Mouse (Mus musculus): Measurements from ENCODE around the gene Ankle1.

GRCm38 (mm10) chr8:71451337-71451736, 45.5 kb downstream of the Ankle1 start:
- TF ChIP-seq POLR2AphosphoS2 (IDR thresholded peaks at IDR 0.05; ENCODE audit: low read length) (no peak), GABPA (IDR thresholded peaks at IDR 0.05; ENCODE audit: low read depth, low read length) (no peak), TCF12 (IDR thresholded peaks at IDR 0.05; ENCODE audit: low read depth, low read length) (no peak), EP300 (IDR thresholded peaks at IDR 0.05; ENCODE audit: low read depth in 1 of 2, low read length in 2 of 2) (no peak), CTCF (IDR thresholded peaks at IDR 0.05 in 2 of 3, conservative IDR thresholded peaks at IDR 0.05 in 1 of 3; ENCODE audit: control insufficient read depth in 1 of 3, insufficient read depth in 1 of 3, low read depth in 2 of 3, low read length in 3 of 3, poor library complexity in 1 of 3, severe bottlenecking in 1 of 3) (no peak), CHD2 (IDR thresholded peaks at IDR 0.05; ENCODE audit: low read length) (no peak), POLR2A (IDR thresholded peaks at IDR 0.05; ENCODE audit: control insufficient read depth in 1 of 2, insufficient read depth in 1 of 2, low read depth in 1 of 2, low read length in 2 of 2, poor library complexity in 1 of 2) (no peak), HCFC1 (IDR thresholded peaks at IDR 0.05; ENCODE audit: low read depth, low read length) (no peak), MYC (IDR thresholded peaks at IDR 0.05; ENCODE audit: low read depth, low read length) (no peak), ZNF384 (IDR thresholded peaks at IDR 0.05; ENCODE audit: low read depth, low read length) (no peak), SIN3A (IDR thresholded peaks at IDR 0.05; ENCODE audit: low read length) (no peak), KAT2A (conservative IDR thresholded peaks at IDR 0.05; ENCODE audit: low read depth, low read length) (no peak)
